In the genomic region with DNA sequence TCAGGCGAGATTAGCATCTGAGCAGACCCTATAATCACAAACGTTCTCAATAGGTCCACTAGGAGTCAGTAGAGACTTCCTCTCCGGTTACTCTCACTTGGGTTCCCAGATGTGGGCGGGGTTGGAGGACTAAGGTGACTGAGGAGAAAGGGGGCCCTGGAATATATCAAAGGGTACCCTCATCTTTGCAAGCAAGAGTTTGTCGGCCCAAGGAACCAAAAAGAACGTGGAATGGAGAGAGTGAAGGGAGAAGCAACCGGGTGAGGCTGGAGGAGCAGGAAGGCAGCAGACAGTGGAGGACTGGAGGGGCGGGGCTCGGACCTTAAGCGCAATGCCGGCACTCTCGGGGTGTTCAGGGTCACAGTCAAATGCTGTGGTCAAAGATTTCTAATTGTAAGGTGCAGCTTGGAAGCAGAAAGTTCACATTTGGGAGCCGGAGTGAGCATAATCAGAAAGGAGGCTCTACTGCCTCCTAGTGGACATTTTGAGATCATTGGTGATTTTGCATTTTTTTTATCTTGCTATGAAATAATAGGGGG, we compare ENCODE assay signal across 8 mouse cellular contexts.
A peak's percentile ranks its signal among the peaks of the same experiment; 100 is the strongest.
DNase-seq lines count a peak whose midpoint lies in the region; ATAC-seq lines count a peak whose summit lies in the region.

No protein-coding gene starts in this region.

- no peaks in the 10 kb centered on the region for H3K27me3 ChIP-seq in hindbrain, embryonic 14.5 days (ENCODE audit: control insufficient read depth, insufficient read depth, low read length)

- H3K36me3 ChIP-seq in hindbrain, embryonic 14.5 days (replicated peaks; ENCODE audit: control insufficient read depth, insufficient read depth), result no peaks in the 10 kb centered on the region

- WGBS in hindbrain, embryonic 14.5 days, result under 1% methylated on average over 13 of the region's 13 CpGs

- no peaks in the 10 kb centered on the region for H3K4me1 ChIP-seq in hindbrain, embryonic 14.5 days (replicated peaks; ENCODE audit: control insufficient read depth, insufficient read depth, low read length)

- peak overlapping the region; percentile 35 for H3K9ac ChIP-seq in hindbrain, embryonic 14.5 days

- H3K4me3 ChIP-seq in hindbrain, embryonic 14.5 days (replicated peaks; ENCODE audit: low read length), result peak overlapping the region; percentile 36

- peak; percentile 82 for ATAC-seq in hindbrain, embryonic 14.5 days (ENCODE audit: low FRiP score)

- H3K27ac ChIP-seq in hindbrain, embryonic 14.5 days, result no peak overlapping the region

- no peaks in the 10 kb centered on the region for H3K9me3 ChIP-seq in hindbrain, embryonic 14.5 days (ENCODE audit: control insufficient read depth, low read length)

- H3K4me2 ChIP-seq in hindbrain, embryonic 14.5 days (replicated peaks), result peak overlapping the region; percentile 55

- DNase-seq in NIH3T3 (ENCODE audit: low read depth), result peak; percentile 89
- DNase-seq in cerebellum, adult 9-10 months, result peak; percentile 71
- DNase-seq in frontal cortex, postnatal 25 days (ENCODE audit: low spot score in 2 of 2), result peak; percentile 20 to 31
- DNase-seq in hindbrain, embryonic 14.5 days (ENCODE audit: low spot score), result peak; percentile 84
- DNase-seq in layer of hippocampus, postnatal 25 days (ENCODE audit: extremely low spot score in 1 of 2, low spot score in 1 of 2), result peak; percentile 43 to 52
- peak; percentile 76 for DNase-seq in lung, postnatal 25 days (ENCODE audit: low spot score)
- peak; percentile 44 for DNase-seq in retina, adult 2 months (ENCODE audit: low read depth, low spot score)
- peak; percentile 61 to 65 for DNase-seq in thymus, postnatal 36 days

Comparison
In these comparisons a context has a peak if more than half of its experiments do, and no peak if none do; other contexts are left out.
1. DNase-seq: peak in every context shown above with its lines; median percentile 89 in NIH3T3; 84 in hindbrain, embryonic 14.5 days; 76 in lung, postnatal 25 days; 71 in cerebellum, adult 9-10 months; 63 in thymus, postnatal 36 days; 48 in layer of hippocampus, postnatal 25 days; 44 in retina, adult 2 months; 26 in frontal cortex, postnatal 25 days.